Mouse (Mus musculus) left cerebral cortex, adult 9 months (tissue): ENCODE results near the gene Nprl3.

Experiments
- DNase-seq, 2 experiments: peaks; one replicate each; pipeline ENCODE4 v3.0.0; 2022; ENCODE audit warnings: low spot score in 2 of 2

The Nprl3 gene

GRCm38 (mm10) chr11:32198256-32198955, 69.1 kb downstream of the Nprl3 start:
- DNase-seq = no peak

- no peak for DNase-seq
Measured at GRCm38 (mm10) chr11:32197766-32198165, 69.7 kb downstream of the Nprl3 start.

- DNase-seq = no peak
Measured at GRCm38 (mm10) chr11:32196727-32197126, 70.8 kb downstream of the Nprl3 start.

GRCm38 (mm10) chr11:32195867-32196540, 71.5 kb downstream of the Nprl3 start:
- DNase-seq = no peak

- DNase-seq = no peak
Measured at GRCm38 (mm10) chr11:32194626-32195025, 72.9 kb downstream of the Nprl3 start.

- DNase-seq = no peak
Measured at GRCm38 (mm10) chr11:32194086-32194485, 73.4 kb downstream of the Nprl3 start.

- DNase-seq = no peak
Measured at GRCm38 (mm10) chr11:32193156-32193555, 74.4 kb downstream of the Nprl3 start.

- DNase-seq = no peak
Measured at GRCm38 (mm10) chr11:32190603-32191110, 76.8 kb downstream of the Nprl3 start.

GRCm38 (mm10) chr11:32190119-32190518, 77.4 kb downstream of the Nprl3 start:
- no peak for DNase-seq

GRCm38 (mm10) chr11:32189434-32189833, 78.1 kb downstream of the Nprl3 start:
- no peak for DNase-seq

- DNase-seq = no peak
Measured at GRCm38 (mm10) chr11:32188881-32189280, 78.6 kb downstream of the Nprl3 start.

- no peak for DNase-seq
Measured at GRCm38 (mm10) chr11:32187256-32187655, 80.3 kb downstream of the Nprl3 start.

GRCm38 (mm10) chr11:32186031-32186430, 81.5 kb downstream of the Nprl3 start:
- no peak for DNase-seq

GRCm38 (mm10) chr11:32184469-32184868, 83.0 kb downstream of the Nprl3 start:
- no peak for DNase-seq

GRCm38 (mm10) chr11:32181973-32182868, 85.3 kb downstream of the Nprl3 start:
- peak; percentile 36 to 92 for DNase-seq

GRCm38 (mm10) chr11:32181246-32181645, 86.3 kb downstream of the Nprl3 start:
- no peak for DNase-seq

- DNase-seq = no peak
Measured at GRCm38 (mm10) chr11:32178506-32178905, 89.0 kb downstream of the Nprl3 start.
